Mouse (Mus musculus) bone marrow macrophage, adult 2 months (primary cell): ENCODE results near the gene Smpd3.

Experiments used
- CTCF ChIP-seq: IDR thresholded peaks from 2 replicates; pipeline ENCODE4 v1.5.1; 2012; ENCODE audit warnings: low read depth, mild to moderate bottlenecking, low read length, moderate library complexity
- POLR2A ChIP-seq: IDR thresholded peaks from 2 replicates; pipeline ENCODE4 v1.6.1; 2012; ENCODE audit warnings: mild to moderate bottlenecking, low read depth, low read length, borderline replicate concordance

DNA sequence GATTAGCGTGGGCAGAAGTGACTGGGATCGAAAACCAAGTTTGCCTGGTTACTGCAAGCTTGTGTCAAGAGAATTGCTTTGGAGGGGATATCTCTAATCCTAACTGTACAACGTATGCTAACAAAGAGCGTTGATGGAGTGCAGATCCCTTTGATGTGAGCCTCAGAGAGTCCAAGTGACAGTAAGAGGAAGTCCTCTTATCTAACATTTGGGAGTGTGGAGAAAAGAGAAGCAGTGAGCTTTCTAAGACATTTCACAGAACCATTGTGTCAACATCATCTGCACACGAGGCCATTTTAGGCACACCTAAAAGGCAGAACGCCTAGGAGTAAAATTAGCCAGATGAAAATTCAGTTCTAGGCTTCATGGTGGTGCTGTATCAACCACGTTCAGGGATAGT, 5.0 kb upstream of the Smpd3 start:
- TF ChIP-seq POLR2A: no peak
- TF ChIP-seq CTCF: no peak
